Mouse (Mus musculus) heart, embryonic 16.5 days (tissue): Measurements from ENCODE around the gene Fkbp10. TPM values are rescaled to one million over a fixed set of nuclear protein-coding genes. Genes with fewer than 3 reads are reported as not detected.

Experiments used
- ATAC-seq: fragments of 200-750 bp; cut with Nextera tagmentation; replicated peaks from 2 replicates; pipeline ENCODE4 v1.8.0; 2017; ENCODE audit warnings: moderate number of reproducible peaks; ENCODE audit not compliant: insufficient read depth, low FRiP score; ENCODE audit errors: extremely low read depth
- H3K27ac ChIP-seq: fragments of 300-500 bp; sonication (generic); 2 replicates; pipeline ENCODE4 v1.5.1; 2014; ENCODE audit warnings: mild to moderate bottlenecking, low read length, control low read depth, moderate library complexity
- H3K27me3 ChIP-seq: fragments of 300-500 bp; sonication (generic); 2 replicates; pipeline ENCODE4 v1.6.1; 2014; ENCODE audit warnings: low read length, mixed read lengths; ENCODE audit not compliant: control insufficient read depth, insufficient read depth
- H3K36me3 ChIP-seq: fragments of 300-500 bp; sonication (generic); 2 replicates; pipeline ENCODE4 v1.6.1; 2014; ENCODE audit not compliant: control insufficient read depth, insufficient read depth
- H3K4me1 ChIP-seq: fragments of 300-500 bp; sonication (generic); 2 replicates; pipeline ENCODE4 v1.6.1; 2014; ENCODE audit warnings: low read length, mixed read lengths; ENCODE audit not compliant: control insufficient read depth, insufficient read depth
- H3K4me2 ChIP-seq: fragments of 300-500 bp; sonication (generic); 2 replicates; pipeline ENCODE4 v1.6.1; 2014; ENCODE audit warnings: low read depth, mild to moderate bottlenecking, control low read depth, low read length
- H3K4me3 ChIP-seq: fragments of 300-500 bp; sonication (generic); 2 replicates; pipeline ENCODE4 v1.5.1; 2014; ENCODE audit warnings: mild to moderate bottlenecking, control low read depth, low read length
- H3K9ac ChIP-seq: fragments of 300-500 bp; sonication (generic); 2 replicates; pipeline ENCODE4 v1.6.1; 2014; ENCODE audit warnings: low read length, control low read depth
- H3K9me3 ChIP-seq: fragments of 300-500 bp; sonication (generic); replicated peaks from 2 replicates; pipeline ENCODE4 v1.6.1; 2016; ENCODE audit warnings: low read length; ENCODE audit not compliant: control insufficient read depth
- WGBS: fragments of 180-500 bp; shearing (Covaris S2); extraction: QIAGEN DNeasy Blood & Tissue Kit; methylation state at CpG from one replicate; pipeline ENCODE4 v1.1.7; 2014; 5-methylcytosine and 5-hydroxymethylcytosine counted together
- microRNA-seq: library from miRNA; unstranded; fragments of <30 nt; microRNA quantifications from one replicate; pipeline ENCODE4, GENCODE M21; 2017
- polyA plus RNA-seq: library from polyadenylated mRNA; unstranded; fragments of >200 nt; fragmentation: Nextera tagmentation; extraction: Ambion mirVana; gene quantifications from 2 replicates; pipeline ENCODE4 v1.2.1, GENCODE M21; 2015

The Fkbp10 gene
- polyA plus RNA-seq, 1 experiment from 2014 or later, result 89.4 TPM

- Histone ChIP-seq H3K9me3 (no peaks in the 10 kb centered on the region), H3K4me3 (no peak overlapping the region), H3K27me3 (no peaks in the 10 kb centered on the region), H3K36me3 (peaks cover 12% of the 10 kb centered on the region), H3K9ac (no peak overlapping the region), H3K27ac (no peak overlapping the region), H3K4me1 (peaks cover 7% of the 10 kb centered on the region), H3K4me2 (no peak overlapping the region)
- WGBS, result 63% methylated on average over 1 of the region's 1 CpGs
- no peak for ATAC-seq
These were observed 50.3 kb downstream of the Fkbp10 start for GRCm38 (mm10) chr11:100465833-100466232.

- H3K27me3 ChIP-seq, result no peaks in the 10 kb centered on the region
- 4% methylated on average over 30 of the region's 30 CpGs for WGBS
- peak overlapping the region; percentile 76 for H3K4me3 ChIP-seq
- H3K4me1 ChIP-seq, result peaks cover 16% of the 10 kb centered on the region
- H3K9me3 ChIP-seq, result no peaks in the 10 kb centered on the region
- H3K9ac ChIP-seq, result peak overlapping the region; percentile 93
- ATAC-seq, result no peak
- no peak overlapping the region for H3K27ac ChIP-seq
- peaks cover 7% of the 10 kb centered on the region for H3K36me3 ChIP-seq
- H3K4me2 ChIP-seq, result peak overlapping the region; percentile 96
These were observed 56.1 kb downstream of the Fkbp10 start for GRCm38 (mm10) chr11:100471352-100472196.

GRCm38 (mm10) chr11:100472197-100472934 lies 56.9 kb downstream of the Fkbp10 start, which contains the start of gene Klhl11:
Gene Klhl11 (minus strand): TSS chr11:100472741.
- Histone ChIP-seq H3K27me3 (no peaks in the 10 kb centered on the region), H3K36me3 (peaks cover 11% of the 10 kb centered on the region), H3K4me2 (peak within 1 kb of the TSS; percentile 96), H3K4me1 (peaks cover 16% of the 10 kb centered on the region), H3K9me3 (no peaks in the 10 kb centered on the region), H3K27ac (peak within 1 kb of the TSS; percentile 64), H3K9ac (peak within 1 kb of the TSS; percentile 93), H3K4me3 (peak within 1 kb of the TSS; percentile 76)
- WGBS, result under 1% methylated on average over 83 of the region's 83 CpGs
- ATAC-seq, result peak; percentile 95

- Histone ChIP-seq H3K4me2 (peak overlapping the region; percentile 29), H3K9ac (no peak overlapping the region), H3K9me3 (no peaks in the 10 kb centered on the region), H3K27me3 (no peaks in the 10 kb centered on the region), H3K27ac (no peak overlapping the region), H3K36me3 (peaks cover 11% of the 10 kb centered on the region), H3K4me3 (peak overlapping the region; percentile 76), H3K4me1 (peaks cover 16% of the 10 kb centered on the region)
- 41% methylated on average over 5 of the region's 5 CpGs for WGBS
- no peak for ATAC-seq
These were observed 57.4 kb downstream of the Fkbp10 start for GRCm38 (mm10) chr11:100472935-100473295.

Small RNAs within 50 kb of the gene (microRNA-seq; reads per million reads assigned to microRNA genes)
- gene Gm27374, result not detected

Other genes with a start within 250 kb of the Fkbp10 start
- gene Krt9, start 222.5 kb upstream of the Fkbp10 start, polyA plus RNA-seq, result not detected in 2 replicates
- 5.0 and 7.8 TPM in 2 replicates for gene Krt14, start 208.1 kb upstream of the Fkbp10 start, polyA plus RNA-seq
- 0.24 and 0.49 TPM in 2 replicates for gene Krt16, start 166.8 kb upstream of the Fkbp10 start, polyA plus RNA-seq
- gene Krt17, start 154.7 kb upstream of the Fkbp10 start, polyA plus RNA-seq, result 26.6 and 58.5 TPM in 2 replicates
- gene Krt42, start 145.8 kb upstream of the Fkbp10 start, polyA plus RNA-seq, result not detected in 2 replicates
- 1,600 and 1,609 TPM in 2 replicates for gene Eif1, start 95.8 kb upstream of the Fkbp10 start, polyA plus RNA-seq
- not detected in 2 replicates for gene Gast, start 81.3 kb upstream of the Fkbp10 start, polyA plus RNA-seq
- 5.6 and 5.8 TPM in 2 replicates for gene Hap1, start 59.6 kb upstream of the Fkbp10 start, polyA plus RNA-seq
- 140 and 155 TPM in 2 replicates for gene Jup, start 17.9 kb upstream of the Fkbp10 start, polyA plus RNA-seq
- gene P3h4, start 861 bp upstream of the Fkbp10 start, polyA plus RNA-seq, result 50.8 and 52.6 TPM in 2 replicates
- 107 and 110 TPM in 2 replicates for gene Nt5c3b, start 26.1 kb downstream of the Fkbp10 start, polyA plus RNA-seq
- 0.29 and 0.47 TPM in 2 replicates for gene Klhl10, start 26.2 kb downstream of the Fkbp10 start, polyA plus RNA-seq
- gene Klhl11, start 57.0 kb downstream of the Fkbp10 start, polyA plus RNA-seq, result 8.7 and 9.5 TPM in 2 replicates
- 64.4 and 67.1 TPM in 2 replicates for gene Acly, start 112.3 kb downstream of the Fkbp10 start, polyA plus RNA-seq
- gene Ttc25, start 129.9 kb downstream of the Fkbp10 start, polyA plus RNA-seq, result 0.85 and 0.94 TPM in 2 replicates
- gene Cnp, start 159.2 kb downstream of the Fkbp10 start, polyA plus RNA-seq, result 24.8 and 32.1 TPM in 2 replicates
- gene Nkiras2, start 203.5 kb downstream of the Fkbp10 start, polyA plus RNA-seq, result 78.8 and 81.5 TPM in 2 replicates
- gene Dnajc7, start 204.5 kb downstream of the Fkbp10 start, polyA plus RNA-seq, result 219 and 228 TPM in 2 replicates